Mouse (Mus musculus): ENCODE measurements around the gene Gm21762.
"Not testable (repeated sequence)": the region's sequence is repeated elsewhere in the genome, so short reads cannot be mapped to it uniquely, and the experiment has no call there.

Gene Gm21762

GRCm38 (mm10) chr13:120215847-120216246 is at the start of gene Gm21762:
Gene Gm21762 (minus strand): TSS chr13:120215947.
- not testable (repeated sequence) for DNase-seq

GRCm38 (mm10) chr13:120262870-120263269 is 47.1 kb upstream of the Gm21762 start, which contains the start of gene AF067061:
Gene AF067061 (plus strand): TSS chr13:120263114.
- not testable (repeated sequence) for DNase-seq

DNA sequence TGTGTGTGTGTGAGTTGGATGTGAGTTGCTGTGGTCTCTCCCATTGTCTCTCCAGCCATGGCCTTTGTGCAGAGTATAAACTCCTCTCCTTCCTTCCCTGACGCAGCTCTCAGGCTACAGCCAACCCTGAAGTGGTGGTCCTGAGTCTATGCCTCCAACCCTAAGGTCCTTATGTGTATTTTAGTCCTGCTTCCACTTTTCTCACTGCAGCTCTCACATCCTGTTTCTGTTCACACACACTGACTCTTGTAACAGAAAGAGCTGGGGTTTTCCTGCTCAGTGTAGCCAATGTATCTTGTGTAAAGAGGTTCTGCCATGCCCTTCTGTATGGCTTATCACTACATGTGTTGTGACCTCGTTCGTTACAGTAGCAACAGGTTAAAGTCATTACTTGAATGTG is 44.0 kb upstream of the Gm21762 start:
- not testable (repeated sequence) for DNase-seq

- DNase-seq = not testable (repeated sequence)
These were observed 43.3 kb upstream of the Gm21762 start for GRCm38 (mm10) chr13:120258817-120259658.

GRCm38 (mm10) chr13:120251208-120251924 is 35.6 kb upstream of the Gm21762 start:
- not testable (repeated sequence) for DNase-seq

DNA sequence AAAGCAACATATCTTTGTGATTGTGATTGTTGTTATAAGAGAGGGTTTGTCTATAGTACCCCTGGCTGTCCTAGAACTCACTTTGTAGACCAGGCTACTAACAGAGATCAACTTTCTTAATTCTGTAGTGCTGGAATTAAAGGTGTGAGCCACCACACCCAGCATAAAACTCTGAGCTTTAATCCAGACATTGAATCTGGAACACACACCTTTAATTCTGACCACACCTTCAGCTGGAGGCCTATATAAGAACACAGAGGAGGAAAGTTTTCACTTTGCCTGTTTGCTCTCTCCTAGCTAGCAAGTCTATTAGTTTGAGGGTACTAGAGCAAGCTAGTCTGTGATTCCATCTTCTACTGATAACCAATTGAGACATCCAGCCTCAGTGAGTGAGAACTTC is 23.1 kb upstream of the Gm21762 start, which contains the start of gene Gm21731:
Gene Gm21731, plus strand, starts transcription at position 301 of the 400 bp plus-strand sequence.
- not testable (repeated sequence) for DNase-seq

DNA sequence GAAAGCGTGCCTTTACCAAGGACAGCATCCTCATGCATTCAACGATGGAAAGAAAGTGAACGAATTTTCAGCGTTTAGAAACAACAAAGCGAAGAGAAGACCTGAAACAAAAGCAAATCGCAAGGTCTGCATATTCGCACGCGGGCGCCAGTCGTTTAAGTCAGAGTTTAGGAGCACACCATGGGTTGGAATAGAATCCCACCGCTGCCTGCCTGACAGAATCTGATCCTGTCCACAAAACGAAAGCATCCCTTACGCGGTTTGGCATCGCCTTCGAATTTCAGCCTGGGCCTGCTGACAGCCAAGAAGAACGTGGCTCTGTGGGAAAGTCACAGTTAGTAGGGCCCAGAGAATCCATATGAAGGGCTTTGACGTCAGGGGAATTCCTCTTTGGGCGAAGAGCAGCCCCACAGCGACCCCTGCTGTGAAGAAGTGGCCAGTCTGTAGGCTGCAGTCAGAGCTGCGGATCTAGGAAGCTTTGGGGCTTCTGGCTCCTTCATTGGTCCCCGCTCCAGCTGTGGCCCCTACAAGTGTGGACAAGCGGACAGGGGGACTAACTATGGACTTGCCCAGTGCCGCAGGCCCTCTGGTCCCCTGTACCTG is 16.8 kb upstream of the Gm21762 start:
- not testable (repeated sequence) for DNase-seq

DNA sequence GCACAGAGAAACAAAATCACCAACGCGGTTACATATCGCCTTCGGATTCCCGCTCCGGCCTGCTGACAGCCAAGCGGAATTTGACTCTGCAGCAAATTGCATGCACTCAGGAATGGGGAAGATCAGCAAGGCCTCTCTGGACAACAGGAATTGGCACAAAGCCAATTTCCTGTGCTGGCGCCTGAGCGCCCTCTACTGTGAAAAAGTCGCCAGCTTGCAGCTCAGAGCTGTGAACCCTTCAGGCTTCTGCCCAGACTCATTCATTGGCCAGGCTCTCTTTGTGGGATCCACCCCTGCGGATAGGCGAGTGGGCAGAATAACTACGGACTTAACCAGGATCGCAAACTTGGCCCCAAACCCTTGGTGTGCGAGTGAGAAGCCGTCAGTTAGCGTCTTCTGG is 16.1 kb upstream of the Gm21762 start:
- not testable (repeated sequence) for DNase-seq

GRCm38 (mm10) chr13:120223012-120223659 is 7.4 kb upstream of the Gm21762 start:
- DNase-seq = peak in 1 of 2 experiments; percentile 12

GRCm38 (mm10) chr13:120220922-120221321 is 5.2 kb upstream of the Gm21762 start:
- DNase-seq = not testable (repeated sequence)

GRCm38 (mm10) chr13:120196189-120196821 is 19.4 kb downstream of the Gm21762 start:
- not testable (repeated sequence) for DNase-seq

GRCm38 (mm10) chr13:120172133-120172532 is 43.6 kb downstream of the Gm21762 start, which contains the start of gene Gm21818:
Gene Gm21818 (plus strand): TSS chr13:120172433.
- not testable (repeated sequence) for DNase-seq

DNA sequence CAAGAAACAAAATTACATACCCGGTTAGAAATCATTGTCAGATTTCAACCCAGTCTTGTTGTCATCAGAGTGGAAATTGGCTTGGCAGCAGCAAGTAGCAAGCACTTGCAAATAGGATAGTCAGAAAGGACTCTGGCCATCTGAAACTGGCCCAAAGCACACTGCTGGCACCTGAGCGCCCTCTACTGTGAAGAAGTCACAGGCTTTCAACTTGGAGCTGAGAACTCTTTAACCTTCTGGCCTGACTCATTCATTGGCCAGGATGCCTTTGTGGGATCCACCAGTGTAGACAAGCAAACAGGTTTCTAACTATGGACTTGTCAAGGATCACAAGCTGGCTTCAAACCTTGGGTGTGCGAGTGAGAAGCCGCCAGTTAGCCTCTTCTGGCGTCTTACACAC is 47.4 kb downstream of the Gm21762 start:
- peak in 1 of 2 experiments; percentile 2 for DNase-seq
